Mouse (Mus musculus) thymus, postnatal 0 days (tissue): ENCODE data around the gene Lrrc8d. TPM values are rescaled to one million over a fixed set of nuclear protein-coding genes. Genes with fewer than 3 reads are reported as not detected.
A peak's percentile ranks its signal among the peaks of the same experiment; 100 is the strongest.
"Not testable (repeated sequence)": the region's sequence is repeated elsewhere in the genome, so short reads cannot be mapped to it uniquely, and the experiment has no call there.

Experiments
- DNase-seq: peaks from one replicate; pipeline ENCODE4 v3.0.0-alpha.2; 2015; ENCODE audit warnings: low spot score
- polyA plus RNA-seq: library from polyadenylated mRNA; unstranded; fragments of >200 nt; fragmentation: Nextera tagmentation; extraction: Ambion mirVana; gene quantifications from 2 replicates; pipeline ENCODE4 v1.2.1, GENCODE M21; 2015

Gene Lrrc8d
- polyA plus RNA-seq, 1 experiment from 2014 or later, result 11.1 TPM

DNA sequence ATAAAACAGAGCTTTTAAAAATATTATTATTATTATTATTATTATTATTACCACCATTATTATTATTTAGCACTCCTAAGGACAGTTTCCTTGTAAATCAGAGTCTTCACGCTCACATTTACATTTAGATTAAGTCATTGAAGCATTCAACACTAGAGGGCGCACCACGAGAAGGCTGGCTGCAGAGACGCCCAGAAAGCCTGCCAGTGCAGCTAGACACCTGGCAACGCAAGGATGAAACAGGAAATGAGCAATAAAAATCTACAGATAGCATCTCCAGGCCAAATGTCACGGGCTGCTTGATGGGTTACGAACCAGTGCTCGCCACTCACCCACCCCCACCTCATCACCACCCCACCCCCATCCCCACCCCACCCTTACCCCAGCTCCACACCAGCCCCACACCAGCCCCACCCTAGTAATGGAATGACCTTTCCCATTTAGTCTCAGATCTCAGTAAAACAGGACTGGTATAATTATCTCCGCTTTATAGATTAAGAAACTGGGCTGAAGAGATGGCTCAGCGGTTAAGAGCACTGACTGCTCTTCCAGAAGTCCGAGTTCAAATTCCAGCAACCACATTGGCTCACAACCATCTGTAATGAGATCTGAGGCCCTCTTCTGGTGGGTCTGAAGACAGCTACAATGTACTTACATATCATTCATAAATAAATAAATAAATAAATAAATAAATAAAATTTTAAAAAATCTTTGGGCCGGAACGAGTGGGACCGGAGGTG is 14.7 kb upstream of the Lrrc8d start:
- peak; percentile 91 for DNase-seq

GRCm38 (mm10) chr5:105685780-105686305 is 13.9 kb upstream of the Lrrc8d start:
- not testable (repeated sequence) for DNase-seq

- DNase-seq, result peak; percentile 68
Observed at GRCm38 (mm10) chr5:105686331-105686995, 13.3 kb upstream of the Lrrc8d start.

GRCm38 (mm10) chr5:105690502-105691454 is 9.0 kb upstream of the Lrrc8d start:
- DNase-seq, result no peak

GRCm38 (mm10) chr5:105691645-105692044 is 8.1 kb upstream of the Lrrc8d start:
- peak; percentile 48 for DNase-seq

- DNase-seq, result no peak
Observed at GRCm38 (mm10) chr5:105694339-105694930, 5.3 kb upstream of the Lrrc8d start.

DNA sequence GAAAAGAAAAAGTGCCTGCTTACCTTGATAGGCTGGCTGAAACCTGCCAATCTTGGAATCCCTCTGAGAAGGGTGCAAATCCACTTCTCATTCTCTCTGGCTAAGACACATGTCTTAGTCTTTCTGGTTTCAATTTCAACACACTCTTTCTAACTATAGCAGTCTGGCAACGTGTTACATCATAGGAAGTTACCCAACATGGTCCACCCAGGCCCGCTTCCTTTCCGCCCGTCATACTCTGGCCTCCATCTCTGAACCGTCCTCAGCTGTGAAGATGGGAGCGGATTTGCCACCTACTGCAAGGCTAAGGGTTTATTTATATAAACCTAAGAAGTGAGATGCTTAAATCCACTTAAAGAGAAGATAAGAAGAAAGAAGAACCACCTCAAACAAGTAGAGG is 3.7 kb upstream of the Lrrc8d start:
- DNase-seq, result no peak

- DNase-seq, result no peak
Observed at GRCm38 (mm10) chr5:105697886-105698285, 1.9 kb upstream of the Lrrc8d start.

GRCm38 (mm10) chr5:105698694-105699093 is 1.1 kb upstream of the Lrrc8d start:
- DNase-seq, result no peak

DNA sequence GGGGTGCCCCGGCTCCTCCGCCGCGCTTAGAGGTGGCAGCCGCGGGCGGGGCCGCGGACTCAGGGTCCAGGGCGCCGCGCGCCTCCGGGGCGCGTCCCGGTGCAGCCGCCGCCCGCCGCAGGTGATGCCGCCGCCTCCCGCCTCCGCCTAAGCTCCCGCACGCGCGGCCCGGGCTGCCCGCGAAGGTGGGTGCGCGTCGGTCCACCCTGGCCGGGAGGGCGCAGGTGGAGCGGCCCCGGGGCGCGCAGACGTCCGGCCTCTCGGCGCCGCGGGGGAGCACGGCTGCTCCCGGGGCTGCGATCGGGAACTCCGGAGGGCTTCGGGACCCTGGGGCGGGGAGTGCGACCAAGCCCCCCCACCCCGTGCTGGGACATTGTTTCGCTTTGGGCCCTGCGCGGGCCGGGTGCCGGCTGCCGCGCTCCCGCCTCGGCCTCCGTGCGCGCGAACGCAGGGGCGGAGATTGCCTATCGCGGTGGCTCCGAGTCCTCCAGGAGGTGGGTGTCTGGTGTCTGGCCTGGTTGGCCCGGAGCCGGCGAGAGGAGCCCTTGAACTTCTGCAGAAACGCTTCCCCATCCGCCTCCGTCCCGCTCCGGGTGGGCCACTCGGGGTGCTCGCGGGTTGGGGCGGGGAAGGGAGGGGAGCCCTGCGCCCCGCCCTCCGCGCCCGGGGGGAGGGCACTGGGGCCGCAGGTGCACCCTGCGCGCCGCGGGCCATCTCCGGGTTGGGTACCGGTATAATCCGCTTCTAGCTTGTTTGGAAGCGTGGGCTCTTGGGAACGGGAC is 492 bp downstream of the Lrrc8d start:
- DNase-seq, result peak; percentile 94

- DNase-seq, result no peak
Observed at GRCm38 (mm10) chr5:105701326-105701725, 1.6 kb downstream of the Lrrc8d start.

DNA sequence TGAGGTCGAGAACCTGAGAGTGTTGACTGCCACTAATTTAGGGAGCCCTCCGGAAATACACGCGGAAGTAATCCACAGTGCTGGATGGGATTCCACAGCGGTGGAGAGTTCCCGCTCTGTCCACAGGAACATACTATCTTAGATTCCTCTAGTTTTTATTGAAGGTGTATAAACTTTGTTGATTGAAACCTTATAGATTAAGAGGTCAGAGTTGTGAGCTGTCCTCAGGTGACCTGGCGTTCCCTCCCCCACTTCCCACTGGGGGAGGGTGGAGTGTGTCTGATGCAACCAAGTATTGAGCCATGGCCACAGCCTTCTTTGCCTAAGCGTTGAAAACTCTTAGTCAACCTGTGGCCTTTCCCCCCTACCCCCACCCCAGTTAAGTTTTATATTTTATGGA is 2.1 kb downstream of the Lrrc8d start:
- no peak for DNase-seq

DNA sequence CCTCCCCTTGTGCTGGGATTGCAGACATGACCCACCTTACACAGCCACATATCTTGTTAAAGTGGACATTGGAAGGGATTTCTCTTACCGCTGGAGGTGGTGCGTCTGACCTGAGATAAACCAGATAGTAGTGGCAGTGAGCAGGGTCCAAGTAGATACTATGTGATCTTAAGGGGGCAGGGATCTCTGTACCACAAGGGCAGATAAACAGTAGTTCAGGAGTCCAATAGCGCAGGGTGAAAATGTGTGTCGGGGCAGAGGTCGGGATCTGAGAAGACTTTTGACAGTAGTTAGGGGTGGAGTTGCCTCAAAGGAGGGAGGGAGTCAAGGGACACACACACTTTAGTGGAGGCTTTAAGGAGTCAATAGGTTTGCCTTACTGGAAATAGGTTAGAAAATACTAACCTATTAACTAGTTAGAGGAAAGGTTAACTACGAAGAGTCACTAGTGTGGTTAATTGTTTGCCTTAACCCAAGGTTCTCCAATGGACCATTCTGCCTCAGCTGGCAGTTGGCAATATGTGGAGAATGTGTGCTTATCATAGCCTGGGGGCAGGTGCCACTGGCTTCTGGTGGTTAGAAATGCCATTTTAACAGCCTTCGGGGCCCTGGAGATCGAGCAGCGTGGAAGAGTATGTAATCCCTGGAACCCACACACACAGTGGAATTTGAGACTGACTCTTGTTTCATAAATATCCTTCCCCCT is 3.0 kb downstream of the Lrrc8d start:
- DNase-seq, result no peak

GRCm38 (mm10) chr5:105703286-105703655 is 3.5 kb downstream of the Lrrc8d start:
- no peak for DNase-seq

DNA sequence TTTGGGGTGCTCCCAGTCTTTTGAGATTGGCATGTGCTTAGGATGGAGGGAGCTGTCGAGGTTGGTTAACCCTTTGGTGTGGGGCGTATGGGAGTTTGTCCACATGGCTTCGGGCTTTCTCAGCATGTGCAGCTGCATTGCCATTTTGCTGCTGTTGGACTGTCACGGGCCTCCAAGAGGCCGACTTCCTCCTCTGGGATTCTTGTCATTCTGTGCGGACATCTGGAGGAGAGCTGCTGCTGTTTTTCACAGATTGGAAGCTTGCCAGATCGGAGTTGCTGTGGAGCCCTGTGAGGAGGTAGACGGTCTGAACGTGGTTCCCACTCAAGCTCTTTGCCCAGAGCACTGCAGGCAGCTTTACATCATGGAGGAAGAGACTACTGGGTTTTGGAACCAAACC is 4.8 kb downstream of the Lrrc8d start:
- no peak for DNase-seq

GRCm38 (mm10) chr5:105706635-105707034 is 6.9 kb downstream of the Lrrc8d start:
- DNase-seq, result no peak

GRCm38 (mm10) chr5:105708276-105708675 is 8.5 kb downstream of the Lrrc8d start:
- no peak for DNase-seq

DNA sequence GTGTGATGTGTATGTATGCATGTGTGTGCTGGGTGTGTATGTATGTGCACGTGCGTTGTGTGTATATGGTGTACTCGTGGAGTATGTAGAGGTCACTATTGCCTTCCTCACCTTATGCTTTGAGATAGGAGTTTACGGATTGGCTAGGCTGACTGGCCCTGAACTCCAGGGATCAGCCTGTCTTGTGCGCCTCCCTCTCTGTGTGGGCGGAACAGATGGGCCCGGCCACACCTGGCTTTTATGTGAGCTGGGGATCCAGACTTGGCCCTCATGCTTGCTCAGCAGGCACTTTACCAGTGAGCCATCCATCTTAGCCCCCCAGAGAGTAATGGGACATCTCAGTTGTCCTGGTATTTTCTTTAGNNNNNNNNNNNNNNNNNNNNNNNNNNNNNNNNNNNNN is 10.7 kb downstream of the Lrrc8d start:
- no peak for DNase-seq

- no peak for DNase-seq
Observed at GRCm38 (mm10) chr5:105714446-105714845, 14.7 kb downstream of the Lrrc8d start.

- no peak for DNase-seq
Observed at GRCm38 (mm10) chr5:105715095-105715494, 15.3 kb downstream of the Lrrc8d start.
